Mouse (Mus musculus): ENCODE measurements at regions not wholly inside any gene's neighbourhood (a gene's known extent, or its start where the extent isn't known, plus 50 kb on each side); places are given as distances from the start of the nearest gene placed in this dataset.

DNA sequence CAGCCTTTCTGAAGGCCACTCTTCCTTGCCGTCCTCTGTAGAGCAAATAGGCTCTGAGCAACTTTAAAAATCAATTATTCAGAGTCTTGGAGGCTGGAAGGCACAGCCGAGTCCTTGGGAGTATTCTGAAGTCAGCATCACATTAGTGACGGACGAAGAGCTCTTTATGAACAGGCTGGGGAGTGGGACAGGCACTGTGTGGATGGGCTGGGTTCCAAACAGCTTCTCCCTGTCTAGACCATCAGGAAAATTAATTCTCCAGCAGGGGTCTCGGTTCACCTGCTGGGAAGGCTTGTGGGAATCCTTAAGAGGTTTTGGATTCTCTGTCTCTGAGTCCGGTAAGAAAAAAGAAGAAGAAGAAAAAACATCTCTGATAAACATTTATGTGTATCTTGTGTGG, 110.9 kb downstream of the Gm9817 start:
- Histone ChIP-seq H3K4me1 (0 out of 2 replicates have a peak, but pooled peaks cover 9% of the 10 kb centered on the region), H3K9me3 (no peaks in the 10 kb centered on the region), H3K27ac (replicated peaks) (no peak overlapping the region), H3K4me3 (no peak overlapping the region), H3K36me3 (replicated peaks) (no peaks in the 10 kb centered on the region), H3K27me3 (replicated peaks; ENCODE audit: low read depth, poor library complexity, severe bottlenecking) (no peaks in the 10 kb centered on the region)
- no peak for DNase-seq (ENCODE audit: low spot score)
- WGBS: 69% methylated on average over 6 of the region's 6 CpGs

DNA sequence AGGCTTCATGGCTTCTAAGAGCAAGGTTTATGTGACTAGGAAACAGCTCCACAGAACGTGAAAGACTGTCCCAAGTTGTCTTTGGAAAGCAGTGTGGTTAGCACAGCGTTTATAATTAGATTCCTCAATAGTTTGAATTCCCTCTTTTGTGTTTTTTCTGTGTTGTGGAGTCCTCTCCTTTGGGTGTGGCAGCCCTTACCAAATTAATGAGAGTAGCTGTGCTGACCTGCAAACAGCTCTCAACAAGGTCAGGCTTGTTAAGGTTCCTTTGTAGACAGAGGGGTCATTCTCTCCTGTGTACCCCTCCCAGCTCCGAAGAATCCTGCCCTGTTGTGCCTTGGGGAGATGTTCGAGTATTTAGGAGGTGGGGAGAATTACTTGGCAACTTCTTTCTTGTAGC, 111.7 kb downstream of the Gm9817 start:
- DNase-seq (ENCODE audit: low spot score): no peak
- no peak overlapping the region for H3K27ac ChIP-seq (replicated peaks)
- no peak overlapping the region for H3K4me3 ChIP-seq
- 0 out of 2 replicates have a peak, but pooled peaks cover 9% of the 10 kb centered on the region for H3K4me1 ChIP-seq
- no peaks in the 10 kb centered on the region for H3K27me3 ChIP-seq (replicated peaks; ENCODE audit: low read depth, poor library complexity, severe bottlenecking)
- WGBS: 52% methylated on average over 4 of the region's 4 CpGs
- no peaks in the 10 kb centered on the region for H3K9me3 ChIP-seq
- no peaks in the 10 kb centered on the region for H3K36me3 ChIP-seq (replicated peaks)

DNA sequence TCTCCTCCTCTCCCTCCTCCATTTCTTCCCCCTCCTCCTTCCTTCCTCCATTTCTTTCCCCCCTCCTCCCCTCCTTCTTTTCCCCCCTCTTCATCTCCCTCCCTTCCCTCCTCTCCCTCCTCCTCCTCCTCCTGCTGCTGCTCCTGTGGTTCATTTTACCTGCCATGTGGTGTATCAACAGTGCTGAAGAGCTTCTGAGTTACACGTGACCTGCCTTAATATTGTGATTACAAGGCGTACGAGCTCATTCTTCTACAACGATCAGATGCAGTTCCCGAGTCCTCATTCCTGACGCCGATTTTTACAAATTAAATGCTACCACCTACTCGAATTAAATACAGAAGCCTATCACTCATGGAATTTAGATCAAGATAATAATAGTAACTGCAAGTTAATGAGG, 113.6 kb downstream of the Gm9817 start:
- H3K4me1 ChIP-seq: 0 out of 2 replicates have a peak, but pooled peaks cover 9% of the 10 kb centered on the region
- WGBS: 70% methylated on average over 8 of the region's 8 CpGs
- no peaks in the 10 kb centered on the region for H3K36me3 ChIP-seq (replicated peaks)
- DNase-seq (ENCODE audit: low spot score): no peak
- no peaks in the 10 kb centered on the region for H3K9me3 ChIP-seq
- no peak overlapping the region for H3K27ac ChIP-seq (replicated peaks)
- H3K4me3 ChIP-seq: no peak overlapping the region
- no peaks in the 10 kb centered on the region for H3K27me3 ChIP-seq (replicated peaks; ENCODE audit: low read depth, poor library complexity, severe bottlenecking)

DNA sequence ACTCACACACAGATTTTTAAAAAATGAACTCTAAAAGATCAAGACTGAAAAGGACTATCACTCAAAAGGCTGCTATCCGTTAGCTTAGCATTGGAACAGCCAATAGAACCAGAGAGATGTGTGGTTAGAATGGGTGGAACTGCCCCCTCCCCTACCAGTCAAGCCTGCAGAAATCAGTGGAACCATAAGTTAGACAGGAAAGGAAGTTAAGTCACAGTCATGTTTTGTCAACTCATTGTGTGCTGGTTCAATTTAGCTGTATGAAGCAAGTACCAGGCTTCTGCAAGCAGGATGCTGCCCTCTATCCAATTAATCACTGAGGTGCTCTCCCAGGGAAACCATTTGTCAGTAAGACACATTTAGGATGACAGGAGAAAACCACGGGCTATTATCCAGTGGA, 117.1 kb downstream of the Gm9817 start:
- no peak for DNase-seq (ENCODE audit: low spot score)
- Histone ChIP-seq H3K4me1 (0 out of 2 replicates have a peak, but pooled peaks cover 9% of the 10 kb centered on the region), H3K27me3 (replicated peaks; ENCODE audit: low read depth, poor library complexity, severe bottlenecking) (no peaks in the 10 kb centered on the region), H3K27ac (replicated peaks) (no peak overlapping the region), H3K4me3 (no peak overlapping the region), H3K9me3 (no peaks in the 10 kb centered on the region), H3K36me3 (replicated peaks) (no peaks in the 10 kb centered on the region)
- 81% methylated on average over 2 of the region's 2 CpGs for WGBS

DNA sequence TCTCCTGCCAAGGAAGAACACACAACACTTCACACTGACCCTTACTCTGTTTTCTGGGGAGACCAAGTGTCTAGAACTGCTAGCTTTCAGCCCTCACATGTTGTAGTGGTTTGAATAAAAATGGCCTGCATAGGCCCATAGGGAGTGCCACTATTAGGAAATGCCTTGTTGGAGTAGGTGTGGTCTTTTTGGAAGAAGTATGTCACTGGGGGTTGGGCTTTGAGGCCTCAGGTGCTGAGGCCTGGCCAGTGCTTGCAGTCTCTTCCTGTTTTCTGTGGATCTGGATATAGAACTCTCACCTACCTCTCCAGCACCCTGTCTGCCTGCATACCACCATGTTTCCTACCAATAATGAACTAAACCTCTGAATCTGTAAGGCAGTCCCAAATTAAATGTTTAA, 117.9 kb downstream of the Gm9817 start:
- no peaks in the 10 kb centered on the region for H3K9me3 ChIP-seq
- no peaks in the 10 kb centered on the region for H3K27me3 ChIP-seq (replicated peaks; ENCODE audit: low read depth, poor library complexity, severe bottlenecking)
- no peak overlapping the region for H3K27ac ChIP-seq (replicated peaks)
- no peak for DNase-seq (ENCODE audit: low spot score)
- no peak overlapping the region for H3K4me3 ChIP-seq
- H3K36me3 ChIP-seq (replicated peaks): no peaks in the 10 kb centered on the region
- 0 out of 2 replicates have a peak, but pooled peaks cover 9% of the 10 kb centered on the region for H3K4me1 ChIP-seq

DNA sequence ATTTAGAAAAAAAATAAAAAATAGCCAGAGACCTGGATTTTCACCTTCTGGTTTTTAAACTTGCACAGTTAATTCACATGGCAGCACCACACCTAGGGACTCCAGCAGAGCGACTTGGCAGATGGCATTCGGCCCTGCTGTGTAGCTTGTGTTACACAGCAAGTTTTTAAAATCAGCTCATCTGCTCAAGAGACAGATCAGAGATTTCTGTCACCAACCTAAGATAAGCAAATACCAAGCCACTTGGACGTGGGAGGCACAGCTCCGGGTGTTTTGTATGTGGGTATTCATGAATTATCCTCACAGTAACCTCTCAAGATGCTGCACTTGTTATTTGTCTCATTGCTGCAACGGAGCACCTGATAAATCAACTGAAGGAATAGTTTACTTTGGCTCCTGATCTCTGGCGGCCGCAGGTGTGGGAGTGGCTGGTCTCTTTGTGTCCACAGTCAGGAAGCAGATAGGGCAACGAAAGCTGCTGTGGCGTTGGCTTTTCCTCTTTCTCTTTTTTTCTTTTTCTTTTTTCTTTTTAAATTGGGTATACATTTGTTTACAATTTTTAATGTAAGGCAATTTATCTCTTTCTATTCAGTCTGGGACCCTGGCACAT, 122.1 kb downstream of the Gm9817 start:
- Histone ChIP-seq H3K27me3 (replicated peaks; ENCODE audit: low read depth, poor library complexity, severe bottlenecking) (no peaks in the 10 kb centered on the region), H3K4me3 (no peak overlapping the region)
- 81% methylated on average over 9 of the region's 9 CpGs for WGBS

DNA sequence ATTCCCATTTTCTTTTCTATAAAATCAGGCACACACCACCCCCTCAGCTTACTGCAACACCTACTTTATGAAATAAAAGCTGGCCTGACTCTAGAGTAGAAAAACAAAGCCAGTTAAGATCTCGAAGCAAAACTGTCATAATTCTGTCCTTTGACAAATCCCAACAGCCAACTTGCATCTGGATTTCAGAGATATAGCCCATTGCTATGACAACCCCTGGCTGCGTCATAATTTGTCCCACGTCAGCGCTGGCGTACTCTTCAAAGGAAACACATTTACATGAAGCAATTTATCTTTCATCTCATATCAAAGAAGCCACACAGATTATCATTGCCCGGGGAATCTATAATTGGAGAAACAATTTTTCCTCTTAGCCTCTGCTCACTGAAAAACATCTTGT, 126.4 kb downstream of the Gm9817 start:
- no peak for DNase-seq (ENCODE audit: low spot score)
- Histone ChIP-seq H3K9me3 (no peaks in the 10 kb centered on the region), H3K27me3 (replicated peaks; ENCODE audit: low read depth, poor library complexity, severe bottlenecking) (no peaks in the 10 kb centered on the region), H3K4me1 (no peaks in the 10 kb centered on the region), H3K4me3 (no peak overlapping the region), H3K27ac (replicated peaks) (no peak overlapping the region), H3K36me3 (replicated peaks) (no peaks in the 10 kb centered on the region)
- WGBS: 90% methylated on average over 6 of the region's 6 CpGs

More for the DNA sequence above, 122.1 kb downstream of the Gm9817 start:
- no peak for DNase-seq (ENCODE audit: low spot score)
- Histone ChIP-seq H3K36me3 (replicated peaks) (no peaks in the 10 kb centered on the region), H3K27ac (replicated peaks) (no peak overlapping the region), H3K4me1 (no peaks in the 10 kb centered on the region), H3K9me3 (no peaks in the 10 kb centered on the region)

DNA sequence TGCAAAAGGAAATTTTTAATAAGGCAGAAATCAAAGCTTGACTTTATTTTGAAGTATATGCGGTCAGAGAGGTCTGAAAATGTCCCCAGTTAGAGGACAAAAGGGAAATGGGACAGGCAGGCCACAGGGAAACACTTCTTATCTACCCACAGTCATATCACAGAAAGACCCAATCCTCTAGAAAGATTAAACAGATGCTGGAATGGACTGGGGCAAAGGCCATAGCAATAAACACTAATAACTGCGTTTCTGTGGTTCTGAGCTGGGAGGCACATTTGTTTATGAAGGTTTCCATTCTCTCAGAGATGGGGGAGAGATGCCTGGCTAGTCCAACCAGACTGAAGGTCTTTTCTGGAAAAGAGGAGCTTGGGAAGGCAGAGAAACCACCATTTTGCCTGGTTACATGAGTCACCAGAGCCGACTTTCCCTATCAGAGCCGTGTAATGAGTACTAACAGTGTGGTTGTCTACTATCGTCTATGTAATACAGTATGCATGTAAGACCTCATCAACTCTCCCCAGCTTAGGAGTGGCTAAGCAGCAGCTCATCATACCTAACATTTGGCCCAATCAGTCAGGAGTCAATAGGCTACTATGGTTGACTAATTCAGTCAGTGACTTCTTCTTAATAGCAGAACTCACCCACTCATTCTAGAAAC, 130.2 kb downstream of the Gm9817 start:
- Histone ChIP-seq H3K27me3 (replicated peaks; ENCODE audit: low read depth, poor library complexity, severe bottlenecking) (no peaks in the 10 kb centered on the region), H3K36me3 (replicated peaks) (no peaks in the 10 kb centered on the region), H3K27ac (replicated peaks) (no peak overlapping the region), H3K4me1 (peaks cover 7% of the 10 kb centered on the region; the same call in 1 of the 2 replicates), H3K4me3 (no peak overlapping the region), H3K9me3 (no peaks in the 10 kb centered on the region)
- 87% methylated on average over 5 of the region's 5 CpGs for WGBS
- no peak for DNase-seq (ENCODE audit: low spot score)

DNA sequence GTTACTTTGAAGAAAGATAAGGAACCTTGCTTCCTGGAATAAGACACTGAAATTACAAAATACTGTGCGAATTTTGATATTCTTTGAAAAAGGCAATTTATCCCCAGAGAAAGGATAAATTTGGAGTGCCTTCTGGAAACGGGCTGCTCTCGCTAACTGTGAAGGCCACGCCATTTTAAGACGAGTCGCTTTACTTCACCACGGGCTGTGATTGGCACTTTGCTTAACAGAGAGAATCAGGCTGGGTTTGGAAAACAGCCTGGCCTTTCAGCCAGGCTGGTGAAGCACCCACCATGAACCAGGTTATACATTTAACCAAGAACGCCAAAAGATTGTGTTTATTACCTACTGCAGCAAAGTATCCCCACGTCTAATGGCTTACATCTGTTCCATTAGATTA, 132.7 kb downstream of the Gm9817 start:
- no peak for DNase-seq (ENCODE audit: low spot score)
- H3K36me3 ChIP-seq (replicated peaks): no peaks in the 10 kb centered on the region
- H3K27ac ChIP-seq (replicated peaks): no peak overlapping the region
- H3K4me3 ChIP-seq: no peak overlapping the region
- no peaks in the 10 kb centered on the region for H3K27me3 ChIP-seq (replicated peaks; ENCODE audit: low read depth, poor library complexity, severe bottlenecking)
- H3K4me1 ChIP-seq: peaks cover 7% of the 10 kb centered on the region; the same call in 1 of the 2 replicates
- WGBS: 79% methylated on average over 9 of the region's 9 CpGs
- no peaks in the 10 kb centered on the region for H3K9me3 ChIP-seq

DNA sequence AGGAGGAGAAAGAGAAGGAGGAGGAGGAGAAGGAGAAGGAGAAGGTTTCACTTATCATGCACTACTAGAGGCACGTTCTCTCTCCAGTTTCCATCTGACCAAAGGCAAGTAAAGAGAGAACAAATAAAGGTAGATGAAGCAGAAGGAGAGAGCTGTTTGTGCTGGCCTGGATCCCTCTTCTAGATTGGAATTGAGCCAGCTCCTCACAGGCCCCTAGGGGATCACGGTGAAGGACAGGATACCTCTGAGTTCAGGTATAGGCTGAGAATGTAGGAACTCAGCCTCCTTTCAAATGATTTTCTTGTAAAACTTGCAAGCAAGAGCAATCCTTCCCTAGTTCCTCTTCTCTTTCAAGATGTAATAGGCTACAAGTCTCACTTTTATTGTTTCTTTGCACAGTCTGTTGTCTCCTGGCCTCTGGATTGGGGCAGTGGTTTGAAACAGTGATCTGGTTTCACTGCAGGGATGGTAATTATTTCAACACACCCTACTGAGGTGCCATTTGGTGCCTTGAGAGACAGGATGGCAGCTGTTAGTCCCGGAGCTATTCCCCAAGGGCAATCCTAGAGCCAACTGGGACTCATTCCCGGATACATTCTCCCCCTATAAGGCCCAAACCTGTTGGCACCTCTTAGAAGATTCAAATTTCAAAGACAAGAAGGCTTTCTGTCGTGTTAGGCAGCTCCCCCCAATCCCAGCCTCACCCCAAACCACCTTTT, 134.8 kb downstream of the Gm9817 start:
- 51% methylated on average over 5 of the region's 5 CpGs for WGBS
- H3K27ac ChIP-seq (replicated peaks): no peak overlapping the region
- H3K4me1 ChIP-seq: peaks cover 7% of the 10 kb centered on the region; the same call in 1 of the 2 replicates
- no peaks in the 10 kb centered on the region for H3K9me3 ChIP-seq
- DNase-seq (ENCODE audit: low spot score): no peak
- no peaks in the 10 kb centered on the region for H3K36me3 ChIP-seq (replicated peaks)
- no peak overlapping the region for H3K4me3 ChIP-seq
- no peaks in the 10 kb centered on the region for H3K27me3 ChIP-seq (replicated peaks; ENCODE audit: low read depth, poor library complexity, severe bottlenecking)

DNA sequence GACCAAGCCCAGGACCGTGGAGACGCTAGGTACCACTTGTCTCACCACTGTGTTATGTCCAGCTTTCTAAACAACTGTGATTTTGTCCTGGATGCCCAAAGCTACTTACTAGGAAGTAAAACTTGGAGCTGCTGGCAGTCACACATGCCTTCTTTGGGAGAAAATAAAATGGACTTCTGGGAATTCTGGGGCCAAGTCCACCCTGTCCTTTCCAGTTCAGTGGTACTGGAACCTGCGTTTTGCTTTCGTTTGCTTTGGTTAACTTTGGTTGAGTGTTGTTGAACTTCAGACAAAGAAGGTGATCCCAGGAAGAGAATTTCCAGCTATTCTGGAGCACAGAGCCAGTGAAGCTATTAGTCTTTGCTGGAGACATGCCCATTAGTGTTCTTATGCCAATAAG, 139.8 kb downstream of the Gm9817 start:
- peaks cover 4% of the 10 kb centered on the region; the same call in 1 of the 2 replicates for H3K4me1 ChIP-seq
- H3K27ac ChIP-seq (replicated peaks): no peak overlapping the region
- H3K4me3 ChIP-seq: no peak overlapping the region
- 95% methylated on average over 4 of the region's 4 CpGs for WGBS
- no peak for DNase-seq (ENCODE audit: low spot score)
- no peaks in the 10 kb centered on the region for H3K27me3 ChIP-seq (replicated peaks; ENCODE audit: low read depth, poor library complexity, severe bottlenecking)
- H3K9me3 ChIP-seq: no peaks in the 10 kb centered on the region
- no peaks in the 10 kb centered on the region for H3K36me3 ChIP-seq (replicated peaks)

DNA sequence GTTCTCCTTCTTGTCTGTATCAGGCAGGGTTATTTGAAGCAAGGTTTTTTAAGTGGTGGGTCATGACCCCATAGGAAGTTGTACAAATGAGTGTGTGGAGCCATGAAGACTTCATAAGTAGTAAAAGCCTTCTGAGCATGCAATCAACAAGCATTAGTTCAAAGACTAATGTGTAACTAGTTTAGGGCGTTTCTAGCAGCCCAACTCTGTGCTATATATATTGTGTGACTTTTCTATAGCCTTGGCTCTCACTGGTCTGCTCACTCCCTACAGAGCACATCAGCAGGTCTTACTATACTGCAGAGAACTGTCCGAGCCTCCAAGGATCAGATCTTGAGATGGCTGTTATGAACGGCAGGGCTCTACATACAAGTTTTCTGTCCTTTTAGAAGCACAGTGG, 141.2 kb downstream of the Gm9817 start:
- H3K4me1 ChIP-seq: no peaks in the 10 kb centered on the region
- no peaks in the 10 kb centered on the region for H3K9me3 ChIP-seq
- no peak overlapping the region for H3K27ac ChIP-seq (replicated peaks)
- DNase-seq (ENCODE audit: low spot score): no peak
- no peaks in the 10 kb centered on the region for H3K36me3 ChIP-seq (replicated peaks)
- H3K4me3 ChIP-seq: no peak overlapping the region
- no peaks in the 10 kb centered on the region for H3K27me3 ChIP-seq (replicated peaks; ENCODE audit: low read depth, poor library complexity, severe bottlenecking)
- 82% methylated on average over 3 of the region's 3 CpGs for WGBS

DNA sequence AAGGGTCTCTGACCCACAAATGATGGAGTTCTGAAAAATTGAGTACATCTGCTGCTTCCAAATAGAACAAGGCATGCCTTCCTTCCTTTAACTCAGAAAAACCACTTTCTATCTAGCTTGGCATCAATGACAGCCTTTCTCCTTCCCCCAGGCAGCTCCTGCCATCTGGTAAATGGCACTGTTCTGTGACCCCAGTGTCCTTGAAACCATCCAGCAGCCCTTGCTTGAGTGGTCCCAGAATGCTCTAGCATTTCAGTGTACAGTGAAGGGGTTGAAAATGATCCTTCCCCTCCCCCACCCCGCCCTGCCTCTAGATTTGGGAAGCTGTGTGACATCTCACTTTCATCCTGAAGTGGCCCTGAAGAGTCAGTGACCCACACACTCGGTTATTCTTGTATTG, 152.3 kb downstream of the Gm9817 start:
- no peak for DNase-seq (ENCODE audit: low spot score)

More for the DNA sequence above, 152.3 kb downstream of the Gm9817 start:
- Histone ChIP-seq H3K27me3 (replicated peaks; ENCODE audit: low read depth, poor library complexity, severe bottlenecking) (no peaks in the 10 kb centered on the region; the same call in 1 of the 2 replicates), H3K36me3 (replicated peaks) (no peaks in the 10 kb centered on the region), H3K4me1 (peaks cover 5% of the 10 kb centered on the region), H3K27ac (replicated peaks) (no peak overlapping the region), H3K9me3 (no peaks in the 10 kb centered on the region), H3K4me3 (no peak overlapping the region)
- 70% methylated on average over 2 of the region's 2 CpGs for WGBS

Measured in embryonic facial prominence, embryonic 10.5 days (tissue).